Mouse (Mus musculus) left cerebral cortex, adult 9 months (tissue): ENCODE measurements around the gene Mrgbp.

Source experiments
- DNase-seq, 2 experiments: peaks; one replicate each; pipeline ENCODE4 v3.0.0; 2022; ENCODE audit warnings: low spot score in 2 of 2

Gene Mrgbp

DNA sequence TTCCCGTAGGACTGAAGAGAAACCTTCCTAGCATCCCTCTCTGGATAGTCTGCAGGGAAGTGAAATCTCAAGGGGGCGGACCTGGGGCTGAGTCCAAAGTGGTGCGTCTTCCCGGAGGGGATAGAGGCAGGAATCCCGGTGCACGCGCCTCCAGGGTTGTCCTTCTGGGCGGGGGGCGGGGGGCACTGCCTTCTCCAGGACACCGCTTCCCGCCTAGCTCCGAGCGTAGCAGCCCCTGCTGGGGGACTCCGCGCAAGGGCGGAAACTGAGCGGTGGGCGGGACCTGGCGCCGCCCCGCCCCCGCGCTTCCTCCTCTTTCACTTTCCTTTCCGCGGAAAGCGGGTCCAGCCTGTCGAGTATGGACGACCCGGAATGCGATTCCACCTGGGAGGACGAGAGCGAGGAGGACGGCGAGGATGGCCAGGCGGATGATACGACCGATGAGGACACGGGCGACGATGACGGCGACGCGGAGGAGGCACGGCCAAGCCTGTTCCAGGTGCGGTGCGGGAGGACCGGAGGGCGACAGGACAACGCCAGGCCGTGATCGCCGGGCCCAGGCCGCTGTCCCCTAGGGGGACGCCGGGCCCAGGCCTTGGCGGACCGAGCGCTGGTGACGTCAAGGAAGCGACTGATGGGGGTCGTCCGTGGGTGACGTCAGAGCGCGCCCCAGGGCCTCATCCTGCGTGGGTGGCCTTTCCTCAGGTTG is 8.2 kb downstream of the Mrgbp start, which contains the start of gene Ogfr:
Gene Ogfr (plus strand): TSS at position 123 of the 709 bp plus-strand sequence.
- DNase-seq: peak; percentile 53 to 80

DNA sequence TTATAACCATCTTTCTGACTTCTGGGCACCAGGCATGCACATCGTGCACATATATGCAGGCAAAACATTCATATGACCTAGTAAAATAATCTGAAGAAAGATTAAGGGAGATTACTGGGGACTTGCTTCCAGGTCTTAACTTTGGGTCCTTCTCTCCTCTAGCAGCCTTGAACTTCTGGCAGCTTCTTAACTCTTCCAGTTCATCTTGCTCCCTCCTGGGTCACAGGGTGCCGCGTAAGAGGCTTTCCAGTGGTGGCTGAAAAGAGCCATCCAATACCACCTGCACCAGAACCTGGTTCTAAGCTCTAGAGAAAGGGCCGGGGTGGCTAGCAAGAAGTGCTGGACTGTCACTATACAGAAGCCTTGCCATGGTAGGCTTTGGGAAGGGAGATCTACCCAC is 16.4 kb downstream of the Mrgbp start, which contains the start of gene Col9a3:
Gene Col9a3 (plus strand): TSS at position 301 of the 400 bp plus-strand sequence.
- DNase-seq: no peak

DNA sequence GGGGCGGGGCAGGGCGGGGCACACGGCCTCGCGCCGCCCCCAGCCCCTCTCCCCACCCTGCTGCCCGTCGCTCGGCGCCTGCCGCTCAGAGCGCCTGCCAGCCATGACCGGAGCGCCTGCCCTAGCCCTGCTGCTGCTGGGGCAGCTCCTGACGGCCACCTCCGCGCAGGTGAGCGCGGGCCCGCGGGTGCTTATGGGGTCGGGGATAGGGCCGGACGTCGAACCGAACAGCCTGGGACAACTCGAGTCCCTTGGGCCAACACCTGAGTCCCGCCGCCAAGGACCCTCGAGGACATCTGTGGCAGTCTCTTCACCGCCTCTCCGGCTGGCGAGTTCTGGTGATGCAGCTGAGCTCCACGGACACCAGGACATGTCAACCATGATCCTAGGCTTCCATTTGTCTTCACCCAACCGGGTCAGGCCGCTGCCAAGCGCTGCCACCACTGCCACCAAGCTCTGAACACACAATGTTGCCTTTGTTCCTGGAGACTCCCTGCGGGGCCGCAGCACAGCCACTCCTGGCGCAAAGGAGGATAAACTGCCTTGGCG is 17.1 kb downstream of the Mrgbp start:
- DNase-seq: no peak

DNA sequence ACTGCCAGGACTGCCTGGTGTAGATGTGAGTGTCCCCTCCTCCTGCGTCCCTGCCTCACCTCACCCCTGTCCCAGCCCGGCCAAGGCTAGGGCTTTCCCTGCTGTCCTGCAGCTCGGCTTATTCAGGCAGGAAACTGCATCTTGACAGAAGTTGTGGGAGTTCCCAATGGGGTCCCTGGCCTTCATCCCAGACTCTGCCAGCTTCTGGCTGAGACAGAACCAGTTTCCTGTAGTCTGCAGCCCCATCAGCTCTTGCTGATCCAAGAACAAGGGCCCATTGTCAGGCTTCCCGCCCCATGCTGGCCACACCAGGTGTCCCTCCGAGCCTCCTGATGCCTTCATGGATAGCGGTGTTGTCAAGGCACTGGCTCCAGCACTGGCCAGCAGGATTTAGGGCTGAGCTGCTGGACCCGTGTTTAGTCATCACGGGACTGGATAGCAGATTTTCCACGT is 19.5 kb downstream of the Mrgbp start:
- DNase-seq: no peak

DNA sequence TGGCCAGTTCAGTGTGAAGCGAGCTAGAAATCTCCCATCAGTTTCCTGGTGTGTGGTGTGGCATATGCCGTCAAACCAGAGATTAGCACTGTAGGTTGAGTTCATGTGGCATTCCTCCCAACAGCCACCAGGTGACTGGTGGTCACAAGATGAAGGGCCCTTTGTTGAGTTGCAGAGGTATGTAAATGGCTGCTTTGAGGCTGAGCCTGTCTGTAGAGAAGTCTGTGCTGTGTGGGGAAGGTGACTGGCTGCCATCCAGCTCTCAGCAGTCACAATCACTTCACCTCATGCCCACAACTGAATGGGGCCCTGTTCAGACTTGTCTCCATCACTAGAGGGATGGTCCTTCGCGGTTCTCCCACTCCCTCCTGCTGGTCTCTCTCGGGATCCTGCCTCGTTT is 23.7 kb downstream of the Mrgbp start:
- DNase-seq: no peak

DNA sequence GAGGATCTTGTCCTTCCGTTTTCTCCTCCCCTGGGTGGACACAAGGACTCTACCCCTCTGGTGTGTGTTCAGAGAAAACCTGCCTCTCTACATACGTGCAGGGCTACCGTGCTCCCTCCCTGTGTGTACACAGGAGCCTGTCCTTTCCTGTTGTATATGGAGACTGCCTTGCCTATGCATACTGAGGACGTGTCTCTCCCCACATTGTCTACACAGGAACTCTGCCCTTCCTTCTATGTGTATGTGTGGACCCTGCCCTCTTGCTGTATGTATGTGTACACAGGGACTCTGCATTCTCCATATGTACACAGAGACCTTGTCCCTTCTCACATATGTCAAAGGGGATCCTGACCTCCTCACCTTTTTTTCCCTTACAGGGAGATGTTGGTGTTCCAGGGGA is 29.2 kb downstream of the Mrgbp start:
- no peak for DNase-seq

DNA sequence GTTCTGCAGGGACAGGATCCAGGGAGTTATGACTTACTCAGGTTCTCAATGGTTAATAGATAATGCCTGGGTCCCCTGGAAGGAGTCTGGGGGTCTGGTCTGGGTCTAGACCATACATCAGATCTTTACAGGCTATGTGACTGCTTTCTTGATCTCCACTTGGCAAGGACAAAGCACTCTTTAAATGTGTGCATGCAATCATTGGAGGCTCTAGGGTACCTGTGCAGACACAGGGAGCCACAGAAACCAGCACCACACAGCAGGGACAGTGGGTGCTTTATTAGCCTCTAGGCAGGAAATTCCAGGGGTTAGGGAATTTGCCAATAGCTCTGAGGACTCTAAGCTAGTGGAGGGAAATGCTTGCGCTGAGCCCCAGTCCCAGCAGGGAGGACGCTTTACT is 30.8 kb downstream of the Mrgbp start:
- DNase-seq: no peak
